Mouse (Mus musculus) neural tube, embryonic 11.5 days (tissue): ENCODE data around the gene Gm28778. TPM values are rescaled to one million over a fixed set of nuclear protein-coding genes. Genes with fewer than 3 reads are reported as not detected.
"Not testable (repeated sequence)": the region's sequence is repeated elsewhere in the genome, so short reads cannot be mapped to it uniquely, and the experiment has no call there.

Experiments
- ATAC-seq: fragments of 200-750 bp; cut with Nextera tagmentation; 2 replicates; pipeline ENCODE4 v1.8.0; 2017; ENCODE audit warnings: moderate number of reproducible peaks, mild to moderate bottlenecking, moderate TSS enrichment, moderate library complexity; ENCODE audit not compliant: insufficient read depth, low FRiP score, low TSS enrichment
- DNase-seq: peaks from one replicate; pipeline ENCODE4 v3.0.0-alpha.2; 2015; ENCODE audit warnings: low spot score
- H3K27ac ChIP-seq: fragments of 300-500 bp; sonication (generic); 2 replicates; pipeline ENCODE4 v1.5.1; 2014; ENCODE audit warnings: low read depth, mild to moderate bottlenecking, low read length
- H3K27me3 ChIP-seq: fragments of 300-500 bp; sonication (generic); 2 replicates; pipeline ENCODE4 v1.6.1; 2014; ENCODE audit warnings: mild to moderate bottlenecking, low read length, mixed read lengths; ENCODE audit not compliant: control insufficient read depth, insufficient read depth
- H3K36me3 ChIP-seq: fragments of 300-500 bp; sonication (generic); 2 replicates; pipeline ENCODE4 v1.6.1; 2014; ENCODE audit warnings: mild to moderate bottlenecking, low read length, moderate library complexity, mixed read lengths; ENCODE audit not compliant: control insufficient read depth, insufficient read depth
- H3K4me1 ChIP-seq: fragments of 300-500 bp; sonication (generic); 2 replicates; pipeline ENCODE4 v1.6.1; 2014; ENCODE audit warnings: low read length, mixed read lengths; ENCODE audit not compliant: control insufficient read depth, insufficient read depth
- H3K4me2 ChIP-seq: fragments of 300-500 bp; sonication (generic); 2 replicates; pipeline ENCODE4 v1.6.1; 2014; ENCODE audit warnings: low read depth, mild to moderate bottlenecking, moderate library complexity
- H3K4me3 ChIP-seq: fragments of 300-500 bp; sonication (generic); 2 replicates; pipeline ENCODE4 v1.5.1; 2014; ENCODE audit warnings: low read depth, low read length
- H3K9ac ChIP-seq: fragments of 300-500 bp; sonication (generic); 2 replicates; pipeline ENCODE4 v1.6.1; 2014; ENCODE audit warnings: mild to moderate bottlenecking, low read length
- H3K9me3 ChIP-seq: fragments of 300-500 bp; sonication (generic); 2 replicates; pipeline ENCODE4 v1.6.1; 2016; ENCODE audit warnings: low read length; ENCODE audit not compliant: control insufficient read depth
- WGBS: fragments of 180-500 bp; shearing (Covaris S2); extraction: QIAGEN DNeasy Blood & Tissue Kit; methylation state at CpG from one replicate; pipeline ENCODE4 v1.1.7; 2014; 5-methylcytosine and 5-hydroxymethylcytosine counted together
- polyA plus RNA-seq: library from polyadenylated mRNA; unstranded; fragments of >200 nt; fragmentation: Nextera tagmentation; extraction: Ambion mirVana; gene quantifications from 2 replicates; pipeline ENCODE4 v1.2.1, GENCODE M21; 2014

Gm28778 gene
- polyA plus RNA-seq, result not detected in 2 replicates

GRCm38 (mm10) chr1:53296581-53297383 lies at the start of gene Gm28778, which contains the start of the genes Pms1 and Ormdl1:
Gene Gm28778, plus strand, starts transcription at chr1:53297111.
Gene Pms1, minus strand, starts transcription at chr1:53297018.
Gene Ormdl1, plus strand, starts transcription at chr1:53297095.
- Histone ChIP-seq H3K4me3 (peak within 1 kb of the TSS; percentile 84), H3K27ac (peak within 1 kb of the TSS; percentile 79), H3K9ac (peak within 1 kb of the TSS; percentile 86), H3K4me2 (peak within 1 kb of the TSS; percentile 47), H3K4me1 (0 out of 2 replicates have a peak, but pooled peaks cover 3% of the 10 kb centered on the region), H3K9me3 (no peaks in the 10 kb centered on the region), H3K27me3 (no peaks in the 10 kb centered on the region), H3K36me3 (no peaks in the 10 kb centered on the region; the same call in 1 of the 2 replicates)
- ATAC-seq, result peak; percentile 100
- WGBS, result under 1% methylated on average over 56 of the region's 66 CpGs
- DNase-seq, result peak; percentile 96

GRCm38 (mm10) chr1:53264958-53265612 lies 31.8 kb upstream of the Gm28778 start:
- not testable (repeated sequence) for H3K27me3 ChIP-seq, H3K36me3 ChIP-seq, H3K27ac ChIP-seq, H3K9ac ChIP-seq, H3K4me2 ChIP-seq, H3K4me3 ChIP-seq, DNase-seq, H3K4me1 ChIP-seq, ATAC-seq, H3K9me3 ChIP-seq

GRCm38 (mm10) chr1:53269901-53270300 lies 27.0 kb upstream of the Gm28778 start:
- DNase-seq, result no peak
- Histone ChIP-seq H3K4me3 (no peak overlapping the region), H3K36me3 (no peaks in the 10 kb centered on the region), H3K27me3 (no peaks in the 10 kb centered on the region), H3K4me2 (no peak overlapping the region), H3K4me1 (no peaks in the 10 kb centered on the region), H3K9me3 (no peaks in the 10 kb centered on the region), H3K9ac (no peak overlapping the region), H3K27ac (no peak overlapping the region)
- no peak for ATAC-seq
- whole genome bisulfite sequencing, result 92% methylated on average over 3 of the region's 3 CpGs

GRCm38 (mm10) chr1:53272646-53273045 lies 24.3 kb upstream of the Gm28778 start:
- ATAC-seq (no peak), DNase-seq (peak; percentile 14)
- H3K36me3 ChIP-seq, result no peaks in the 10 kb centered on the region
- H3K27me3 ChIP-seq, result no peaks in the 10 kb centered on the region
- H3K4me3 ChIP-seq, result no peak overlapping the region
- H3K4me1 ChIP-seq, result no peaks in the 10 kb centered on the region
- H3K9me3 ChIP-seq, result no peaks in the 10 kb centered on the region
- H3K27ac ChIP-seq, result no peak overlapping the region
- no peak overlapping the region for H3K9ac ChIP-seq
- no peak overlapping the region for H3K4me2 ChIP-seq

- no peak for DNase-seq
- no peak overlapping the region for H3K27ac ChIP-seq
- no peak overlapping the region for H3K4me2 ChIP-seq
- H3K4me3 ChIP-seq, result no peak overlapping the region
- no peaks in the 10 kb centered on the region for H3K27me3 ChIP-seq
- H3K4me1 ChIP-seq, result no peaks in the 10 kb centered on the region
- ATAC-seq, result no peak
- H3K9ac ChIP-seq, result no peak overlapping the region
- no peaks in the 10 kb centered on the region for H3K9me3 ChIP-seq
- WGBS, result 87% methylated on average over 3 of the region's 3 CpGs
- H3K36me3 ChIP-seq, result no peaks in the 10 kb centered on the region; the same call in 1 of the 2 replicates
Observed at GRCm38 (mm10) chr1:53291197-53291596, 5.7 kb upstream of the Gm28778 start.

GRCm38 (mm10) chr1:53300506-53300905 lies 3.6 kb downstream of the Gm28778 start:
- H3K4me3 ChIP-seq, result no peak overlapping the region
- DNase-seq (no peak), ATAC-seq (no peak)
- 90% methylated on average over 4 of the region's 4 CpGs for WGBS
- no peak overlapping the region for H3K27ac ChIP-seq
- H3K9ac ChIP-seq, result no peak overlapping the region
- H3K4me2 ChIP-seq, result no peak overlapping the region
- 0 out of 2 replicates have a peak, but pooled peaks cover 3% of the 10 kb centered on the region for H3K4me1 ChIP-seq
- no peaks in the 10 kb centered on the region for H3K9me3 ChIP-seq
- H3K27me3 ChIP-seq, result no peaks in the 10 kb centered on the region
- no peaks in the 10 kb centered on the region for H3K36me3 ChIP-seq

GRCm38 (mm10) chr1:53312989-53313967 lies 16.4 kb downstream of the Gm28778 start, which contains the start of gene Osgepl1:
Gene Osgepl1, plus strand, starts transcription at chr1:53313624.
- peak within 1 kb of the TSS; percentile 63 for H3K4me3 ChIP-seq
- peak within 1 kb of the TSS; percentile 67; the same call in 1 of the 2 replicates for H3K27ac ChIP-seq
- no peaks in the 10 kb centered on the region for H3K9me3 ChIP-seq
- H3K9ac ChIP-seq, result peak within 1 kb of the TSS; percentile 80
- DNase-seq (peak; percentile 90), ATAC-seq (peak; percentile 99)
- H3K36me3 ChIP-seq, result no peaks in the 10 kb centered on the region
- WGBS, result 3% methylated on average over 27 of the region's 27 CpGs
- no peaks in the 10 kb centered on the region for H3K27me3 ChIP-seq
- peak within 1 kb of the TSS; percentile 69 for H3K4me2 ChIP-seq
- no peaks in the 10 kb centered on the region for H3K4me1 ChIP-seq

- Histone ChIP-seq H3K4me3 (no peak overlapping the region), H3K36me3 (no peaks in the 10 kb centered on the region), H3K4me1 (no peaks in the 10 kb centered on the region), H3K9me3 (no peaks in the 10 kb centered on the region), H3K27me3 (no peaks in the 10 kb centered on the region), H3K27ac (no peak overlapping the region), H3K4me2 (no peak overlapping the region), H3K9ac (no peak overlapping the region)
- WGBS, result 95% methylated on average over 4 of the region's 4 CpGs
- no peak for ATAC-seq
- DNase-seq, result no peak
Observed at GRCm38 (mm10) chr1:53321662-53322344, 24.9 kb downstream of the Gm28778 start.
